Mouse (Mus musculus): ENCODE measurements around the gene Arr3. TPM values are rescaled to one million over a fixed set of nuclear protein-coding genes. Genes with fewer than 3 reads are reported as not detected.

The Arr3 gene
- not detected in 2 replicates for polyA plus RNA-seq (2014; fragmentation: Nextera tagmentation; extraction: Ambion mirVana)

- H3K4me1 ChIP-seq (ENCODE audit: control insufficient read depth, insufficient read depth, low read length): no peaks in the 10 kb centered on the region
- H3K27me3 ChIP-seq (ENCODE audit: control insufficient read depth, insufficient read depth, low read length): no peaks in the 10 kb centered on the region
- no peak for ATAC-seq (replicated peaks; ENCODE audit: insufficient number of reproducible peaks, low FRiP score, low TSS enrichment, low read depth)
- no peak for DNase-seq (ENCODE audit: low spot score)
- no peak within 1 kb of the TSS for H3K27ac ChIP-seq (replicated peaks; ENCODE audit: low read depth, low read length)
- no peak within 1 kb of the TSS for H3K4me3 ChIP-seq (ENCODE audit: low read depth, low read length)
- H3K9ac ChIP-seq (replicated peaks; ENCODE audit: low read length): no peak within 1 kb of the TSS
- no peaks in the 10 kb centered on the region for H3K36me3 ChIP-seq (replicated peaks; ENCODE audit: control insufficient read depth, insufficient read depth, low read depth, low read length)
- 75% methylated on average over 1 of the region's 1 CpGs for WGBS
- no peaks in the 10 kb centered on the region for H3K9me3 ChIP-seq (replicated peaks; ENCODE audit: control insufficient read depth, low read length)
- H3K4me2 ChIP-seq (ENCODE audit: low read depth, low read length): no peak within 1 kb of the TSS
Measured at GRCm38 (mm10) chrX:100605314-100605713, at the start of gene Arr3. Gene Arr3 (plus strand): TSS chrX:100605497.

- Histone ChIP-seq H3K4me1 (ENCODE audit: control insufficient read depth, insufficient read depth, low read length) (no peaks in the 10 kb centered on the region), H3K4me3 (ENCODE audit: low read depth, low read length) (no peak overlapping the region), H3K27ac (replicated peaks; ENCODE audit: low read depth, low read length) (no peak overlapping the region), H3K9me3 (replicated peaks; ENCODE audit: control insufficient read depth, low read length) (no peaks in the 10 kb centered on the region), H3K27me3 (ENCODE audit: control insufficient read depth, insufficient read depth, low read length) (no peaks in the 10 kb centered on the region), H3K36me3 (replicated peaks; ENCODE audit: control insufficient read depth, insufficient read depth, low read depth, low read length) (no peaks in the 10 kb centered on the region), H3K4me2 (ENCODE audit: low read depth, low read length) (no peak overlapping the region), H3K9ac (replicated peaks; ENCODE audit: low read length) (no peak overlapping the region)
- WGBS: 82% methylated on average over 3 of the region's 3 CpGs
- ATAC-seq (replicated peaks; ENCODE audit: insufficient number of reproducible peaks, low FRiP score, low TSS enrichment, low read depth) (no peak), DNase-seq (ENCODE audit: low spot score) (no peak)
Measured at GRCm38 (mm10) chrX:100556026-100556425, 49.3 kb upstream of the Arr3 start.

GRCm38 (mm10) chrX:100565696-100566095, 39.6 kb upstream of the Arr3 start:
- DNase-seq (ENCODE audit: low spot score): no peak
- 93% methylated on average over 3 of the region's 3 CpGs for WGBS
- ATAC-seq (replicated peaks; ENCODE audit: insufficient number of reproducible peaks, low FRiP score, low TSS enrichment, low read depth): no peak

GRCm38 (mm10) chrX:100571951-100572350, 33.3 kb upstream of the Arr3 start, which contains the start of gene Awat1:
Gene Awat1 (plus strand): TSS chrX:100572251.
- no peak within 1 kb of the TSS for H3K9ac ChIP-seq (replicated peaks; ENCODE audit: low read length)
- ATAC-seq (replicated peaks; ENCODE audit: insufficient number of reproducible peaks, low FRiP score, low TSS enrichment, low read depth) (no peak), DNase-seq (ENCODE audit: low spot score) (no peak)
- no peak within 1 kb of the TSS for H3K27ac ChIP-seq (replicated peaks; ENCODE audit: low read depth, low read length)
- H3K9me3 ChIP-seq (replicated peaks; ENCODE audit: control insufficient read depth, low read length): no peaks in the 10 kb centered on the region
- WGBS: 92% methylated on average over 1 of the region's 1 CpGs
- H3K4me2 ChIP-seq (ENCODE audit: low read depth, low read length): no peak within 1 kb of the TSS
- H3K4me3 ChIP-seq (ENCODE audit: low read depth, low read length): no peak within 1 kb of the TSS
- H3K4me1 ChIP-seq (ENCODE audit: control insufficient read depth, insufficient read depth, low read length): no peaks in the 10 kb centered on the region
- no peaks in the 10 kb centered on the region for H3K36me3 ChIP-seq (replicated peaks; ENCODE audit: control insufficient read depth, insufficient read depth, low read depth, low read length)
- H3K27me3 ChIP-seq (ENCODE audit: control insufficient read depth, insufficient read depth, low read length): no peaks in the 10 kb centered on the region

More at GRCm38 (mm10) chrX:100565696-100566095, 39.6 kb upstream of the Arr3 start:
- H3K27ac ChIP-seq (replicated peaks; ENCODE audit: low read depth, low read length): no peak overlapping the region
- no peaks in the 10 kb centered on the region for H3K27me3 ChIP-seq (ENCODE audit: control insufficient read depth, insufficient read depth, low read length)
- no peaks in the 10 kb centered on the region for H3K4me1 ChIP-seq (ENCODE audit: control insufficient read depth, insufficient read depth, low read length)
- H3K36me3 ChIP-seq (replicated peaks; ENCODE audit: control insufficient read depth, insufficient read depth, low read depth, low read length): no peaks in the 10 kb centered on the region
- H3K9me3 ChIP-seq (replicated peaks; ENCODE audit: control insufficient read depth, low read length): no peaks in the 10 kb centered on the region
- H3K4me3 ChIP-seq (ENCODE audit: low read depth, low read length): no peak overlapping the region
- no peak overlapping the region for H3K9ac ChIP-seq (replicated peaks; ENCODE audit: low read length)
- H3K4me2 ChIP-seq (ENCODE audit: low read depth, low read length): no peak overlapping the region

- no peak within 1 kb of the TSS for H3K4me3 ChIP-seq (ENCODE audit: low read depth, low read length)
- no peak within 1 kb of the TSS for H3K4me2 ChIP-seq (ENCODE audit: low read depth, low read length)
- ATAC-seq (replicated peaks; ENCODE audit: insufficient number of reproducible peaks, low FRiP score, low TSS enrichment, low read depth): no peak
- H3K27me3 ChIP-seq (ENCODE audit: control insufficient read depth, insufficient read depth, low read length): 0 out of 2 replicates have a peak, but pooled peaks cover 3% of the 10 kb centered on the region
- DNase-seq (ENCODE audit: low spot score): no peak
- 75% methylated on average over 4 of the region's 4 CpGs for WGBS
- no peaks in the 10 kb centered on the region for H3K36me3 ChIP-seq (replicated peaks; ENCODE audit: control insufficient read depth, insufficient read depth, low read depth, low read length)
- H3K4me1 ChIP-seq (ENCODE audit: control insufficient read depth, insufficient read depth, low read length): no peaks in the 10 kb centered on the region
- no peaks in the 10 kb centered on the region for H3K9me3 ChIP-seq (replicated peaks; ENCODE audit: control insufficient read depth, low read length)
- H3K9ac ChIP-seq (replicated peaks; ENCODE audit: low read length): no peak within 1 kb of the TSS
- H3K27ac ChIP-seq (replicated peaks; ENCODE audit: low read depth, low read length): no peak within 1 kb of the TSS
Measured at GRCm38 (mm10) chrX:100594791-100595190, 10.5 kb upstream of the Arr3 start, which contains the start of gene P2ry4. Gene P2ry4 (minus strand): TSS chrX:100594869.

GRCm38 (mm10) chrX:100597439-100597838, 7.9 kb upstream of the Arr3 start:
- Histone ChIP-seq H3K27me3 (ENCODE audit: control insufficient read depth, insufficient read depth, low read length) (0 out of 2 replicates have a peak, but pooled peaks cover 3% of the 10 kb centered on the region), H3K4me1 (ENCODE audit: control insufficient read depth, insufficient read depth, low read length) (no peaks in the 10 kb centered on the region), H3K4me2 (ENCODE audit: low read depth, low read length) (no peak overlapping the region), H3K9ac (replicated peaks; ENCODE audit: low read length) (no peak overlapping the region), H3K4me3 (ENCODE audit: low read depth, low read length) (no peak overlapping the region), H3K36me3 (replicated peaks; ENCODE audit: control insufficient read depth, insufficient read depth, low read depth, low read length) (no peaks in the 10 kb centered on the region), H3K9me3 (replicated peaks; ENCODE audit: control insufficient read depth, low read length) (no peaks in the 10 kb centered on the region), H3K27ac (replicated peaks; ENCODE audit: low read depth, low read length) (no peak overlapping the region)
- WGBS: 21% methylated on average over 5 of the region's 5 CpGs
- DNase-seq (ENCODE audit: low spot score) (peak; percentile 72), ATAC-seq (replicated peaks; ENCODE audit: insufficient number of reproducible peaks, low FRiP score, low TSS enrichment, low read depth) (no peak)

GRCm38 (mm10) chrX:100599755-100600154, 5.5 kb upstream of the Arr3 start:
- 60% methylated on average over 4 of the region's 4 CpGs for WGBS
- 0 out of 2 replicates have a peak, but pooled peaks cover 3% of the 10 kb centered on the region for H3K27me3 ChIP-seq (ENCODE audit: control insufficient read depth, insufficient read depth, low read length)
- no peak for ATAC-seq (replicated peaks; ENCODE audit: insufficient number of reproducible peaks, low FRiP score, low TSS enrichment, low read depth)

GRCm38 (mm10) chrX:100618488-100618887, 13.2 kb downstream of the Arr3 start:
- no peak overlapping the region for H3K9ac ChIP-seq (replicated peaks; ENCODE audit: low read length)
- no peak overlapping the region for H3K4me3 ChIP-seq (ENCODE audit: low read depth, low read length)
- DNase-seq (ENCODE audit: low spot score): no peak
- H3K36me3 ChIP-seq (replicated peaks; ENCODE audit: control insufficient read depth, insufficient read depth, low read depth, low read length): no peaks in the 10 kb centered on the region
- no peaks in the 10 kb centered on the region for H3K4me1 ChIP-seq (ENCODE audit: control insufficient read depth, insufficient read depth, low read length)
- no peaks in the 10 kb centered on the region for H3K27me3 ChIP-seq (ENCODE audit: control insufficient read depth, insufficient read depth, low read length)
- H3K9me3 ChIP-seq (replicated peaks; ENCODE audit: control insufficient read depth, low read length): no peaks in the 10 kb centered on the region
- no peak overlapping the region for H3K4me2 ChIP-seq (ENCODE audit: low read depth, low read length)
- ATAC-seq (replicated peaks; ENCODE audit: insufficient number of reproducible peaks, low FRiP score, low TSS enrichment, low read depth): no peak; the same call in 1 of the 2 replicates
- WGBS: 54% methylated on average over 3 of the region's 3 CpGs
- no peak overlapping the region for H3K27ac ChIP-seq (replicated peaks; ENCODE audit: low read depth, low read length)

More at GRCm38 (mm10) chrX:100599755-100600154, 5.5 kb upstream of the Arr3 start:
- no peaks in the 10 kb centered on the region for H3K9me3 ChIP-seq (replicated peaks; ENCODE audit: control insufficient read depth, low read length)
- no peaks in the 10 kb centered on the region for H3K36me3 ChIP-seq (replicated peaks; ENCODE audit: control insufficient read depth, insufficient read depth, low read depth, low read length)
- DNase-seq (ENCODE audit: low spot score): no peak
- H3K9ac ChIP-seq (replicated peaks; ENCODE audit: low read length): no peak overlapping the region
- H3K4me3 ChIP-seq (ENCODE audit: low read depth, low read length): no peak overlapping the region
- no peak overlapping the region for H3K27ac ChIP-seq (replicated peaks; ENCODE audit: low read depth, low read length)
- no peak overlapping the region for H3K4me2 ChIP-seq (ENCODE audit: low read depth, low read length)
- no peaks in the 10 kb centered on the region for H3K4me1 ChIP-seq (ENCODE audit: control insufficient read depth, insufficient read depth, low read length)

Data from embryonic facial prominence, embryonic 11.5 days (tissue).